Mouse (Mus musculus): Measurements from ENCODE around the gene Prpf4. TPM values are rescaled to one million over a fixed set of nuclear protein-coding genes. Genes with fewer than 3 reads are reported as not detected.

The Prpf4 gene
- total and polyA plus RNA-seq, 3 experiments, result 26.9 to 37.9 TPM; not detected in 1

- no peaks in the 10 kb centered on the region for H3K79me2 ChIP-seq (ENCODE audit: control insufficient read depth, insufficient read depth, low read length, poor library complexity)
- no peak overlapping the region for H3K9ac ChIP-seq (ENCODE audit: control insufficient read depth, low read depth, low read length, poor library complexity, severe bottlenecking)
- no peak for DNase-seq (ENCODE audit: low read depth, low spot score)
- H3K4me1 ChIP-seq (ENCODE audit: control insufficient read depth in 1 of 2, insufficient read depth in 2 of 2, low read length in 2 of 2), result no peaks in the 10 kb centered on the region
- no peaks in the 10 kb centered on the region for H3K36me3 ChIP-seq (ENCODE audit: control insufficient read depth in 1 of 2, insufficient read depth in 2 of 2, low read length in 2 of 2)
- no peak overlapping the region for H3K27ac ChIP-seq (ENCODE audit: control insufficient read depth, low read depth, low read length)
- H3K9me3 ChIP-seq (replicated peaks; ENCODE audit: insufficient read depth, low read length), result no peaks in the 10 kb centered on the region
- TF ChIP-seq GATA1 (IDR thresholded peaks at IDR 0.05; ENCODE audit: low read depth, low read length) (no peak), USF2 (IDR thresholded peaks at IDR 0.05; ENCODE audit: borderline replicate concordance in 1 of 2, insufficient read depth in 1 of 2, low read depth in 1 of 2, low read length in 2 of 2) (no peak), MYC (IDR thresholded peaks at IDR 0.05; ENCODE audit: low read depth, low read length) (no peak), TAL1 (IDR thresholded peaks at IDR 0.05; ENCODE audit: low read length) (no peak), SMC3 (IDR thresholded peaks at IDR 0.05; ENCODE audit: low read depth, low read length) (no peak), ZC3H11A (IDR thresholded peaks at IDR 0.05; ENCODE audit: low read depth, low read length) (no peak), USF1 (IDR thresholded peaks at IDR 0.05; ENCODE audit: low read depth, low read length) (no peak), GABPA (IDR thresholded peaks at IDR 0.05; ENCODE audit: low read depth, low read length) (no peak), ZKSCAN1 (IDR thresholded peaks at IDR 0.05; ENCODE audit: low read depth, low read length) (no peak), UBTF (IDR thresholded peaks at IDR 0.05; ENCODE audit: borderline replicate concordance, insufficient read depth, low read depth, low read length) (no peak)
- no peaks in the 10 kb centered on the region for H3K27me3 ChIP-seq (ENCODE audit: control insufficient read depth in 1 of 2, insufficient read depth in 2 of 2, low read length in 2 of 2)
- no peak overlapping the region for H3K4me3 ChIP-seq (ENCODE audit: control insufficient read depth in 1 of 2, insufficient read depth in 1 of 2, low read depth in 2 of 2, low read length in 2 of 2)
Observed at GRCm38 (mm10) chr4:62460348-62460747, 51.8 kb downstream of the Prpf4 start.

GRCm38 (mm10) chr4:62463124-62463523, 54.5 kb downstream of the Prpf4 start:
- Histone ChIP-seq H3K36me3 (ENCODE audit: control insufficient read depth in 1 of 2, insufficient read depth in 2 of 2, low read length in 2 of 2) (no peaks in the 10 kb centered on the region), H3K79me2 (ENCODE audit: control insufficient read depth, insufficient read depth, low read length, poor library complexity) (no peaks in the 10 kb centered on the region), H3K27ac (ENCODE audit: control insufficient read depth, low read depth, low read length) (no peak overlapping the region), H3K4me3 (ENCODE audit: control insufficient read depth in 1 of 2, insufficient read depth in 1 of 2, low read depth in 2 of 2, low read length in 2 of 2) (no peak overlapping the region), H3K9me3 (replicated peaks; ENCODE audit: insufficient read depth, low read length) (no peaks in the 10 kb centered on the region), H3K4me1 (ENCODE audit: control insufficient read depth in 1 of 2, insufficient read depth in 2 of 2, low read length in 2 of 2) (no peaks in the 10 kb centered on the region), H3K27me3 (ENCODE audit: control insufficient read depth in 1 of 2, insufficient read depth in 2 of 2, low read length in 2 of 2) (no peaks in the 10 kb centered on the region), H3K9ac (ENCODE audit: control insufficient read depth, low read depth, low read length, poor library complexity, severe bottlenecking) (no peak overlapping the region)
- no peak for DNase-seq (ENCODE audit: low read depth, low spot score)
- TF ChIP-seq TAL1 (IDR thresholded peaks at IDR 0.05; ENCODE audit: low read length), result no peak
- no peak for TF ChIP-seq ZNF384 (IDR thresholded peaks at IDR 0.05; ENCODE audit: low read depth, low read length)
- no peak for TF ChIP-seq MYC (IDR thresholded peaks at IDR 0.05; ENCODE audit: low read depth, low read length)
- TF ChIP-seq ELF1 (IDR thresholded peaks at IDR 0.05; ENCODE audit: low read depth, low read length), result no peak
- TF ChIP-seq ETS1 (IDR thresholded peaks at IDR 0.05; ENCODE audit: low read depth, low read length), result no peak
- no peak for TF ChIP-seq SMC3 (IDR thresholded peaks at IDR 0.05; ENCODE audit: low read depth, low read length)
- TF ChIP-seq ZMIZ1 (IDR thresholded peaks at IDR 0.05; ENCODE audit: low read depth, low read length), result no peak

- no peak overlapping the region for H3K9ac ChIP-seq (ENCODE audit: control insufficient read depth, low read depth, low read length, poor library complexity, severe bottlenecking)
- H3K4me3 ChIP-seq (ENCODE audit: control insufficient read depth in 1 of 2, insufficient read depth in 1 of 2, low read depth in 2 of 2, low read length in 2 of 2), result no peak overlapping the region
- no peaks in the 10 kb centered on the region for H3K9me3 ChIP-seq (replicated peaks; ENCODE audit: insufficient read depth, low read length)
- H3K36me3 ChIP-seq (ENCODE audit: control insufficient read depth in 1 of 2, insufficient read depth in 2 of 2, low read length in 2 of 2), result no peaks in the 10 kb centered on the region
- DNase-seq (ENCODE audit: low read depth, low spot score), result peak; percentile 38
- no peak overlapping the region for H3K27ac ChIP-seq (ENCODE audit: control insufficient read depth, low read depth, low read length)
- H3K79me2 ChIP-seq (ENCODE audit: control insufficient read depth, insufficient read depth, low read length, poor library complexity), result no peaks in the 10 kb centered on the region
- H3K27me3 ChIP-seq (ENCODE audit: control insufficient read depth in 1 of 2, insufficient read depth in 2 of 2, low read length in 2 of 2), result no peaks in the 10 kb centered on the region
- TF ChIP-seq CTCF (IDR thresholded peaks at IDR 0.05 in 2 of 3, conservative IDR thresholded peaks at IDR 0.05 in 1 of 3; ENCODE audit: control insufficient read depth in 1 of 3, insufficient read depth in 1 of 3, low read depth in 2 of 3, low read length in 3 of 3, poor library complexity in 1 of 3, severe bottlenecking in 1 of 3) (peak; percentile 10 to 63 (median 17); a peak in 3 of 6 replicates), RAD21 (IDR thresholded peaks at IDR 0.05; ENCODE audit: low read depth, low read length) (peak; percentile 37), SMC3 (IDR thresholded peaks at IDR 0.05; ENCODE audit: low read depth, low read length) (peak; percentile 50), USF2 (IDR thresholded peaks at IDR 0.05; ENCODE audit: borderline replicate concordance in 1 of 2, insufficient read depth in 1 of 2, low read depth in 1 of 2, low read length in 2 of 2) (no peak), ELF1 (IDR thresholded peaks at IDR 0.05; ENCODE audit: low read depth, low read length) (no peak), NRF1 (IDR thresholded peaks at IDR 0.05; ENCODE audit: insufficient read depth, low read depth, low read length, poor library complexity, severe bottlenecking) (no peak), ZC3H11A (IDR thresholded peaks at IDR 0.05; ENCODE audit: low read depth, low read length) (0 out of 2 replicates have a peak, but pooled peaks have one; percentile 12), MYC (IDR thresholded peaks at IDR 0.05; ENCODE audit: low read depth, low read length) (peak; percentile 52; the same call in 1 of the 2 replicates)
- H3K4me1 ChIP-seq (ENCODE audit: control insufficient read depth in 1 of 2, insufficient read depth in 2 of 2, low read length in 2 of 2), result no peaks in the 10 kb centered on the region
Observed at GRCm38 (mm10) chr4:62468158-62468557, 59.6 kb downstream of the Prpf4 start.

Data from MEL (cell line).